In genomic region chr7:132697258-132697796, GRCm38 (mm10) we compare ENCODE assay signal across 27 mouse cellular contexts.
DNase-seq lines count a peak whose midpoint lies in the region; ATAC-seq and TF ChIP-seq lines count a peak whose summit lies in the region.
"Had no signal": no experiment of that assay in that cellular context is flagged by ENCODE, and none has a peak within 500 bp of the region (broad histone marks: within the 10 kb centered on the region; RNA-seq: fewer than 3 reads in every experiment).

No protein-coding gene starts in this region.

- no peak for TF ChIP-seq CTCF in liver, postnatal 0 days (IDR thresholded peaks at IDR 0.05; ENCODE audit: low read depth)
- no peak for TF ChIP-seq CTCF in bone marrow, adult 2 months (IDR thresholded peaks at IDR 0.05; ENCODE audit: control insufficient read depth, insufficient read depth, low read length)

- no peaks in the 10 kb centered on the region for H3K36me3 ChIP-seq in liver, postnatal 0 days (replicated peaks; ENCODE audit: insufficient read depth, low read length)
- no peaks in the 10 kb centered on the region for H3K36me3 ChIP-seq in liver, embryonic 12.5 days
- H3K36me3 ChIP-seq in splenic B cell, adult 2 months (ENCODE audit: control insufficient read depth, insufficient read depth, low read length, poor library complexity, severe bottlenecking): no peaks in the 10 kb centered on the region
- H3K36me3 ChIP-seq: embryonic facial prominence, embryonic 13.5 days; forebrain, embryonic 12.5 days; forebrain, embryonic 15.5 days; heart, embryonic 12.5 days; heart, embryonic 15.5 days had no signal

- peaks cover 2% of the 10 kb centered on the region; the same call in 1 of the 2 replicates for H3K4me1 ChIP-seq in liver, postnatal 0 days (ENCODE audit: insufficient read depth)
- H3K4me1 ChIP-seq in liver, embryonic 12.5 days: peaks cover 7% of the 10 kb centered on the region
- H3K4me1 ChIP-seq in bone marrow, adult 2 months (ENCODE audit: control insufficient read depth, insufficient read depth, low read length): peaks cover 3% of the 10 kb centered on the region; the same call in 1 of the 2 replicates
- H3K4me1 ChIP-seq: forebrain, embryonic 12.5 days had no signal

- no peaks in the 10 kb centered on the region for H3K9me3 ChIP-seq in liver, postnatal 0 days (ENCODE audit: low read length)
- H3K9me3 ChIP-seq in liver, embryonic 12.5 days (replicated peaks): no peaks in the 10 kb centered on the region
- H3K9me3 ChIP-seq: forebrain, embryonic 15.5 days; heart, embryonic 15.5 days had no signal

- peak overlapping the region; percentile 75 for H3K27ac ChIP-seq in liver, postnatal 0 days (ENCODE audit: low read depth)
- no peak overlapping the region for H3K27ac ChIP-seq in liver, embryonic 12.5 days
- peak overlapping the region; percentile 86 for H3K27ac ChIP-seq in bone marrow, adult 2 months (ENCODE audit: control insufficient read depth, insufficient read depth, low read depth, low read length, poor library complexity)
- H3K27ac ChIP-seq: embryonic facial prominence, embryonic 13.5 days; forebrain, embryonic 12.5 days; forebrain, embryonic 15.5 days; heart, embryonic 15.5 days; hindbrain, embryonic 10.5 days; hindbrain, embryonic 13.5 days had no signal

- 72% methylated on average over 8 of the region's 8 CpGs for WGBS in liver, postnatal 0 days (ENCODE audit: insufficient replicate concordance)
- 77% methylated on average over 8 of the region's 8 CpGs for WGBS in liver, embryonic 12.5 days (ENCODE audit: insufficient replicate concordance)
- WGBS in bone marrow, adult 2 months: 76% methylated on average over 8 of the region's 8 CpGs

- no peak overlapping the region for H3K4me2 ChIP-seq in liver, postnatal 0 days (ENCODE audit: low read depth, low read length)
- no peak overlapping the region for H3K4me2 ChIP-seq in liver, embryonic 12.5 days
- H3K4me2 ChIP-seq: embryonic facial prominence, embryonic 13.5 days; forebrain, embryonic 12.5 days; forebrain, embryonic 15.5 days; heart, embryonic 12.5 days; heart, embryonic 15.5 days; hindbrain, embryonic 13.5 days had no signal

- H3K9ac ChIP-seq in liver, postnatal 0 days (replicated peaks): no peak overlapping the region
- H3K9ac ChIP-seq in liver, embryonic 12.5 days: no peak overlapping the region
- H3K9ac ChIP-seq: embryonic facial prominence, embryonic 13.5 days; forebrain, embryonic 12.5 days; forebrain, embryonic 15.5 days; heart, embryonic 12.5 days; heart, embryonic 15.5 days; hindbrain, embryonic 13.5 days had no signal

- peak; percentile 46 for DNase-seq in liver, postnatal 0 days
- DNase-seq in thymus, postnatal 4 days: peak; percentile 42
- no peak for DNase-seq in thymus, postnatal 36 days
- DNase-seq in splenic B cell, adult 2 months (ENCODE audit: low read depth, low spot score): peak; percentile 49
- no peak for DNase-seq in layer of hippocampus, postnatal 36 days
- DNase-seq: adrenal gland, postnatal 14 days; cerebellum, adult 11 months; cerebellum, adult 2 months; cerebellum, adult 9-11 months; cerebellum, postnatal 25 days; gastrocnemius, postnatal 10 days; gastrocnemius, postnatal 36 days; heart, postnatal 10 days; heart, postnatal 36 days had no signal

- TF ChIP-seq EP300 in liver, postnatal 0 days (IDR thresholded peaks at IDR 0.05; ENCODE audit: low read depth): peak; percentile 63

- H3K27me3 ChIP-seq in liver, postnatal 0 days (ENCODE audit: insufficient read depth, low read length): no peaks in the 10 kb centered on the region
- no peaks in the 10 kb centered on the region for H3K27me3 ChIP-seq in liver, embryonic 12.5 days (replicated peaks)
- H3K27me3 ChIP-seq in splenic B cell, adult 2 months (ENCODE audit: control insufficient read depth, insufficient read depth, low read length, poor library complexity, severe bottlenecking): no peaks in the 10 kb centered on the region
- H3K27me3 ChIP-seq: embryonic facial prominence, embryonic 13.5 days; forebrain, embryonic 12.5 days; forebrain, embryonic 15.5 days; heart, embryonic 12.5 days; heart, embryonic 15.5 days; hindbrain, embryonic 13.5 days had no signal

- TF ChIP-seq POLR2A in bone marrow, adult 2 months (IDR thresholded peaks at IDR 0.05; ENCODE audit: borderline replicate concordance, control insufficient read depth, low read depth, low read length): no peak

- H3K4me3 ChIP-seq in liver, postnatal 0 days (ENCODE audit: low read depth, low read length): no peak overlapping the region
- H3K4me3 ChIP-seq in liver, embryonic 12.5 days: no peak overlapping the region
- no peak overlapping the region for H3K4me3 ChIP-seq in bone marrow, adult 2 months (replicated peaks; ENCODE audit: control insufficient read depth, low read depth, low read length)
- H3K4me3 ChIP-seq: embryonic facial prominence, embryonic 13.5 days; erythroblast, embryonic 14.5 days; forebrain, embryonic 12.5 days; forebrain, embryonic 15.5 days; heart, embryonic 12.5 days; heart, embryonic 15.5 days; hindbrain, embryonic 10.5 days; hindbrain, embryonic 13.5 days had no signal

- ATAC-seq in liver, postnatal 0 days: peak; percentile 67
- no peak for ATAC-seq in liver, embryonic 12.5 days
- ATAC-seq in inflammation-experienced regulatory T-cells, adult 6 months: no peak
- ATAC-seq: activated CD4-positive, CD25-positive, alpha-beta regulatory T cell, adult 4 months; forebrain, embryonic 15.5 days; hindbrain, embryonic 16.5 days had no signal

Comparison
In these comparisons a context has a peak if more than half of its experiments do, and no peak if none do; other contexts are left out.
1. DNase-seq: peak in liver, postnatal 0 days (single experiment), thymus, postnatal 4 days (single experiment) and splenic B cell, adult 2 months (single experiment); none in thymus, postnatal 36 days (0 of 2) and layer of hippocampus, postnatal 36 days (0 of 2).